Mouse (Mus musculus) CH12.LX (cell line): ENCODE measurements around the gene Marc1. TPM values are rescaled to one million over a fixed set of nuclear protein-coding genes. Genes with fewer than 3 reads are reported as not detected.

Source experiments
- DNase-seq: peaks from one replicate; pipeline ENCODE4 v3.0.0-alpha.2; 2013; ENCODE audit errors: extremely low read depth
- H3K27ac ChIP-seq: 2 replicates; pipeline ENCODE4 v1.5.1; 2012; ENCODE audit warnings: low read depth, mild to moderate bottlenecking, control low read depth, moderate library complexity; ENCODE audit not compliant: insufficient read depth
- H3K27me3 ChIP-seq: replicated peaks from 2 replicates; pipeline ENCODE3; 2012; ENCODE audit warnings: inconsistent platforms
- H3K36me3 ChIP-seq, 2 experiments: replicated peaks in 1 of 2; 2 replicates each; pipeline versions ENCODE3 to v1.6.1; 2012; ENCODE audit warnings: inconsistent platforms in 1 of 2, low read length in 1 of 2, mild to moderate bottlenecking in 1 of 2, mixed read lengths in 1 of 2, moderate library complexity in 1 of 2; ENCODE audit not compliant: control insufficient read depth in 1 of 2, insufficient read depth in 1 of 2
- H3K4me1 ChIP-seq, 2 experiments: 2 replicates each; pipeline ENCODE4 v1.6.1; 2012; ENCODE audit warnings: inconsistent platforms in 1 of 2, moderate library complexity in 1 of 2; ENCODE audit not compliant: insufficient read depth in 2 of 2, control insufficient read depth in 1 of 2
- H3K4me2 ChIP-seq: 2 replicates; pipeline ENCODE4 v1.6.1; 2012; ENCODE audit warnings: low read depth, mild to moderate bottlenecking, control low read depth; ENCODE audit not compliant: poor library complexity, insufficient read depth, severe bottlenecking
- H3K4me3 ChIP-seq, 3 experiments: fragments of 150-350 bp in 1 of 3; sonication (generic) in 1 of 3; replicated peaks in 1 of 3; 2 replicates each; pipeline versions ENCODE3 to v1.5.1; 2011 to 2012; ENCODE audit warnings: low read depth in 2 of 3, low read length in 2 of 3, mild to moderate bottlenecking in 2 of 3, moderate library complexity in 2 of 3, control low read depth in 1 of 3, improper control_type of control experiment in 1 of 3, inconsistent platforms in 1 of 3, mixed read lengths in 1 of 3; ENCODE audit not compliant: poor library complexity in 1 of 3
- H3K79me2 ChIP-seq: replicated peaks from 2 replicates; pipeline ENCODE4 v1.6.1; 2012; ENCODE audit warnings: mild to moderate bottlenecking, moderate library complexity; ENCODE audit not compliant: control insufficient read depth, poor library complexity, insufficient read depth, severe bottlenecking; ENCODE audit errors: extremely low read depth
- H3K9ac ChIP-seq: 2 replicates; pipeline ENCODE4 v1.6.1; 2012; ENCODE audit warnings: low read depth, mild to moderate bottlenecking, control low read depth, moderate library complexity; ENCODE audit not compliant: insufficient read depth
- H3K9me3 ChIP-seq: replicated peaks from 2 replicates; pipeline ENCODE3; 2012; ENCODE audit warnings: low read length, inconsistent platforms, mixed read lengths
- CTCF ChIP-seq, 2 experiments: IDR thresholded peaks in 1 of 2; conservative IDR thresholded peaks in 1 of 2; 2 replicates each; pipeline ENCODE4 v1.5.1; 2011 to 2012; ENCODE audit warnings: low read depth in 2 of 2, low read length in 2 of 2, improper control_type of control experiment in 1 of 2, inconsistent platforms in 1 of 2, mild to moderate bottlenecking in 1 of 2, moderate library complexity in 1 of 2
- E2F4 ChIP-seq: IDR thresholded peaks from 2 replicates; pipeline ENCODE4 v1.6.1; 2011; ENCODE audit warnings: low read depth, low read length, improper control_type of control experiment; ENCODE audit not compliant: insufficient replicate concordance
- JUND ChIP-seq: conservative IDR thresholded peaks from 2 replicates; pipeline ENCODE4 v1.6.1; 2011; ENCODE audit warnings: low read depth, low read length, improper control_type of control experiment
- MEF2A ChIP-seq: IDR thresholded peaks from 2 replicates; pipeline ENCODE4 v1.6.1; 2014; ENCODE audit warnings: low read depth, mild to moderate bottlenecking, inconsistent platforms, low read length, improper control_type of control experiment, borderline replicate concordance
- MYC ChIP-seq: IDR thresholded peaks from 2 replicates; pipeline ENCODE4 v1.6.1; 2011; ENCODE audit warnings: low read depth, mild to moderate bottlenecking, improper control_type of control experiment, low read length
- NRF1 ChIP-seq: IDR thresholded peaks from 2 replicates; pipeline ENCODE4 v1.6.1; 2014; ENCODE audit warnings: low read depth, mild to moderate bottlenecking, inconsistent platforms, low read length, improper control_type of control experiment, moderate library complexity
- PAX5 ChIP-seq: IDR thresholded peaks from 2 replicates; pipeline ENCODE4 v1.6.1; 2012; ENCODE audit warnings: low read length, inconsistent platforms, mixed read lengths
- SMC3 ChIP-seq: IDR thresholded peaks from 2 replicates; pipeline ENCODE4 v1.6.1; 2011; ENCODE audit warnings: low read depth, low read length, improper control_type of control experiment
- TCF12 ChIP-seq: IDR thresholded peaks from 2 replicates; pipeline ENCODE4 v1.6.1; 2014; ENCODE audit warnings: low read depth, mild to moderate bottlenecking, inconsistent platforms, low read length, improper control_type of control experiment
- USF1 ChIP-seq: IDR thresholded peaks from 2 replicates; pipeline ENCODE4 v1.6.1; 2014; ENCODE audit warnings: low read depth, mild to moderate bottlenecking, inconsistent platforms, low read length, improper control_type of control experiment
- USF2 ChIP-seq: conservative IDR thresholded peaks from 2 replicates; pipeline ENCODE4 v1.6.1; 2011; ENCODE audit warnings: low read depth, low read length, improper control_type of control experiment
- dilution Hi-C: fragments of 300-500 bp; cut with MboI; formaldehyde crosslinking; loops from 2 replicates; pipeline ENCODE4 v1.14.3; 2020; ENCODE audit warnings: low sequenced_read_pairs; ENCODE audit not compliant: extremely low pct_unique_long_range_greater_than_20kb, extremely low pct_ligation_motif_present
- in situ Hi-C: fragments of 300-500 bp; cut with MboI; formaldehyde crosslinking; loops from 3 replicates; pipeline ENCODE4 v1.14.3; 2019; ENCODE audit warnings: low sequenced_read_pairs, low pct_ligation_motif_present, low pct_unique_long_range_greater_than_20kb, mixed read lengths
- polyA plus RNA-seq: library from polyadenylated mRNA; unstranded; fragments of >175 nt; gene quantifications from 2 replicates; pipeline ENCODE4 v1.2.1, GENCODE M21; 2012; ENCODE audit warnings: low read depth; ENCODE audit not compliant: insufficient read length
- total RNA-seq, 2 experiments: library from RNA; depleted of rRNA; stranded (reverse); fragments of 300-350 nt in 1 of 2; fragments of >200 nt in 1 of 2; gene quantifications; 2 replicates each; pipeline ENCODE4 v1.2.3; 2012 to 2014

Marc1 gene
- total and polyA plus RNA-seq, 3 experiments: not detected

GRCm38 (mm10) chr1:184807123-184807522 lies 4.0 kb downstream of the Marc1 start:
- TF ChIP-seq USF2 (no peak), NRF1 (no peak)
- Histone ChIP-seq H3K4me3 (no peak overlapping the region), H3K27me3 (no peaks in the 10 kb centered on the region), H3K4me2 (no peak overlapping the region), H3K9me3 (no peaks in the 10 kb centered on the region), H3K79me2 (no peaks in the 10 kb centered on the region), H3K27ac (no peak overlapping the region), H3K36me3 (peaks cover 0 to 5% of the 10 kb centered on the region in 2 experiments), H3K4me1 (peaks cover 0 to 6% of the 10 kb centered on the region in 2 experiments; a peak in 2 of 4 replicates), H3K9ac (no peak overlapping the region)
- in situ Hi-C loops: no loop called here
- no peak for DNase-seq
- dilution Hi-C loops: no loop called here

- dilution Hi-C loops: no loop called here
- H3K27me3 ChIP-seq: no peaks in the 10 kb centered on the region
- peaks cover 0 to 6% of the 10 kb centered on the region in 2 experiments; a peak in 2 of 4 replicates for H3K4me1 ChIP-seq
- no peak overlapping the region for H3K9ac ChIP-seq
- peaks cover 0 to 2% of the 10 kb centered on the region in 2 experiments for H3K36me3 ChIP-seq
- H3K27ac ChIP-seq: no peak overlapping the region
- H3K79me2 ChIP-seq: no peaks in the 10 kb centered on the region
- H3K4me2 ChIP-seq: no peak overlapping the region
- in situ Hi-C loops: no loop called here
- no peak for TF ChIP-seq TCF12
- no peak for TF ChIP-seq MYC
- no peak for TF ChIP-seq USF1
- TF ChIP-seq MEF2A: no peak
- TF ChIP-seq E2F4: no peak
- no peak for TF ChIP-seq PAX5
- TF ChIP-seq SMC3: no peak
- H3K4me3 ChIP-seq: no peak overlapping the region
- no peak for DNase-seq
- peaks cover 5% of the 10 kb centered on the region for H3K9me3 ChIP-seq
Measured at GRCm38 (mm10) chr1:184805749-184806148, 5.4 kb downstream of the Marc1 start.

GRCm38 (mm10) chr1:184793163-184793876 lies 17.8 kb downstream of the Marc1 start:
- DNase-seq: no peak
- dilution Hi-C loops (no loop called here), in situ Hi-C loops (no loop called here)
- no peaks in the 10 kb centered on the region for H3K4me1 ChIP-seq
- no peak overlapping the region for H3K4me2 ChIP-seq
- H3K9ac ChIP-seq: no peak overlapping the region
- no peak overlapping the region for H3K4me3 ChIP-seq
- H3K9me3 ChIP-seq: peaks cover 5% of the 10 kb centered on the region
- no peaks in the 10 kb centered on the region for H3K36me3 ChIP-seq
- TF ChIP-seq CTCF (conservative IDR thresholded peaks at IDR 0.05 in 1 of 2, IDR thresholded peaks at IDR 0.05 in 1 of 2; ENCODE audit: low read depth in 2 of 2, low read length in 2 of 2): peak in 1 of 2 experiments; percentile 29; a peak in 1 of 4 replicates
- TF ChIP-seq JUND: no peak
- H3K27me3 ChIP-seq: no peaks in the 10 kb centered on the region
- H3K27ac ChIP-seq: no peak overlapping the region
- no peaks in the 10 kb centered on the region for H3K79me2 ChIP-seq
